Mouse (Mus musculus) intestine, embryonic 16.5 days (tissue): ENCODE data around the gene Hist3h2ba. TPM values are rescaled to one million over a fixed set of nuclear protein-coding genes. Genes with fewer than 3 reads are reported as not detected.

Source experiments
- ATAC-seq: fragments of 200-750 bp; cut with Nextera tagmentation; 2 replicates; pipeline ENCODE4 v1.8.0; 2017; ENCODE audit warnings: moderate TSS enrichment, moderate library complexity
- H3K27ac ChIP-seq: fragments of 300-500 bp; sonication (generic); 2 replicates; pipeline ENCODE4 v1.5.1; 2014; ENCODE audit warnings: mild to moderate bottlenecking, low read length
- H3K27me3 ChIP-seq: fragments of 300-500 bp; sonication (generic); replicated peaks from 2 replicates; pipeline ENCODE4 v1.6.1; 2014; ENCODE audit warnings: low read length, control low read depth, mixed read lengths; ENCODE audit not compliant: control insufficient read depth, insufficient read depth
- H3K36me3 ChIP-seq: fragments of 300-500 bp; sonication (generic); 2 replicates; pipeline ENCODE4 v1.6.1; 2014; ENCODE audit warnings: low read length, control low read depth; ENCODE audit not compliant: control insufficient read depth, insufficient read depth
- H3K4me1 ChIP-seq: fragments of 300-500 bp; sonication (generic); 2 replicates; pipeline ENCODE4 v1.6.1; 2014; ENCODE audit warnings: low read length, control low read depth, mixed read lengths; ENCODE audit not compliant: control insufficient read depth, insufficient read depth
- H3K4me2 ChIP-seq: fragments of 300-500 bp; sonication (generic); 2 replicates; pipeline ENCODE4 v1.6.1; 2014; ENCODE audit warnings: low read depth, low read length, control low read depth
- H3K4me3 ChIP-seq: fragments of 300-500 bp; sonication (generic); 2 replicates; pipeline ENCODE4 v1.5.1; 2014; ENCODE audit warnings: mild to moderate bottlenecking, low read length
- H3K9ac ChIP-seq: fragments of 300-500 bp; sonication (generic); 2 replicates; pipeline ENCODE4 v1.6.1; 2014; ENCODE audit warnings: low read depth, low read length
- H3K9me3 ChIP-seq: fragments of 300-500 bp; sonication (generic); 2 replicates; pipeline ENCODE4 v1.6.1; 2016; ENCODE audit warnings: low read length, control low read depth; ENCODE audit not compliant: control insufficient read depth
- WGBS: fragments of 180-500 bp; shearing (Covaris S2); extraction: QIAGEN DNeasy Blood & Tissue Kit; methylation state at CpG from one replicate; pipeline ENCODE4 v1.1.7; 2014; 5-methylcytosine and 5-hydroxymethylcytosine counted together
- polyA plus RNA-seq: library from polyadenylated mRNA; unstranded; fragments of >200 nt; fragmentation: Nextera tagmentation; extraction: Ambion mirVana; gene quantifications from 2 replicates; pipeline ENCODE4 v1.2.1, GENCODE M21; 2015

Hist3h2ba gene
- polyA plus RNA-seq, 1 experiment from 2014 or later, result 40.9 TPM

DNA sequence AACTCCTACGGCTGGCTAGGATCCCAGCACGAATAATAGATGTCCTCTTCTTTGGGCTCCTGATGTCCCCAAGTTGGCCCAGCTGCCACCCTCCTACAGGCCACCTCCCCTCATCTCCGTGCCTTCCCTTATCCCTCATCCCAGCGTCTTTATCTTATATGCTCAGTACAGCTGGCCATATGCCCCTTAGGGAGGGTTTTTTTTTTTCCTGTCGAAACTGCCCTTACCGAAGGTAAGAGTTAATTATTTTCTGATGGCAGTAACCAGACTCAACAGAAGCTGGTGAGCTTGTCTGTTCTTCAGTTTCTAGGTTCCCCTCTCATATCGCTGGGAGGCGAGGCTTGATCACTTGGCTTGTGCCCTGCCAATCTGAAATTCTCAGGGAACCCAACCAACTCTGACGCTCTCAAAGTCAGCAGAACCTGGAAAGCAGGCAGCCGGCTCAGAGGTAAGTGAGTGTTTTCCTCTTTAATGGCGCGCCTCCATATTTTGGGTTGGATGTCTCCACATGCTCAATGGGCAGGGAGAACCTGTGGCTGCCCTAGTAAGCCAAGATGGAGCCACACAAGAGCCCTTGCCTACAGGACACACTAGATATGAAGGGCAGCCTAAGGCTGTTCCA lies 30.9 kb upstream of the Hist3h2ba start, which contains the start of gene Btnl10:
Gene Btnl10, plus strand, starts transcription at position 164 of the 622 bp plus-strand sequence.
- no peak within 1 kb of the TSS for H3K27ac ChIP-seq
- no peak within 1 kb of the TSS for H3K9ac ChIP-seq
- no peaks in the 10 kb centered on the region for H3K27me3 ChIP-seq
- no peak within 1 kb of the TSS for H3K4me3 ChIP-seq
- H3K9me3 ChIP-seq, result no peaks in the 10 kb centered on the region
- H3K4me1 ChIP-seq, result 0 out of 2 replicates have a peak, but pooled peaks cover 3% of the 10 kb centered on the region
- no peak within 1 kb of the TSS for H3K4me2 ChIP-seq
- no peaks in the 10 kb centered on the region for H3K36me3 ChIP-seq
- no peak for ATAC-seq
- WGBS, result 81% methylated on average over 12 of the region's 12 CpGs

DNA sequence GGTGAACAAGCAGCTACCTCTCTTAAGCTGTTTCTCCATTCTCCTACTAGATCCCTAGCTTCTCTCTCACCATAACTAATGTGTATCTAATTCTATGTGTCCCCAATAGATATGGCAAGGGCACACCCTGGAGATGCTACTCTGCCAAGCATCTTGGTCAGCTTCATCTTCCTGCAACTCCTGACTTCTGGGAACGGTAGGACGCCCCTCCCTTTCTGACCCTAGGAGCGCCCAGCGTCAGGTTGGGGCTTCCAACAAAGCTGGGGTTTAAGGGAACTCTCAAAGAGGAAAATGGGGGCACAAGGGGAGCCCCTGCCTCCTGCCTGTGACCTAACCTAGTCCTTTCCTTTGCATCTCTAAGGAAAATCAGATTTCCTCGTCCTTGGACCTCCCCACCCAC lies 30.0 kb upstream of the Hist3h2ba start:
- Histone ChIP-seq H3K27me3 (no peaks in the 10 kb centered on the region), H3K9me3 (no peaks in the 10 kb centered on the region), H3K27ac (no peak overlapping the region), H3K4me3 (no peak overlapping the region), H3K4me2 (no peak overlapping the region), H3K4me1 (0 out of 2 replicates have a peak, but pooled peaks cover 3% of the 10 kb centered on the region), H3K9ac (no peak overlapping the region), H3K36me3 (no peaks in the 10 kb centered on the region)
- ATAC-seq, result no peak
- WGBS, result 69% methylated on average over 5 of the region's 5 CpGs

DNA sequence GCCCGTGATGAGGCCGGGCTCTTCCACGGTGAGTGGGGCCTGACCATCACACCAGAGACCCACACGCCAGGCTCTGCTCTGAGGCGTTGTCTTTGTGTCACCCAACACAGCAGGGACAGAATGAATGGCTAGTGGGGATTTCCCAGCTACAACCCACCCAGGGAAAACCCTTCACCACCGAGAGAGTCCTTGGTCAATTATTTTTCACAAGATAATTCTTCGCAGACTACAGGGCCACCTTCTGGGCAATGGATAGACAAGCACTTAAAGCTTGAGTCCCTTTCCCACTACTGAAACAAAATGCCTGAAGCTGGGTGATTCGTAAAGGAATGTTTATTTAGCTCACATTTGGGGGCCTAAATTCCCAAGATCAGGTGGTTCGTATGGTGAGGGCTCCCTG lies 26.3 kb upstream of the Hist3h2ba start:
- Histone ChIP-seq H3K4me2 (no peak overlapping the region), H3K9me3 (no peaks in the 10 kb centered on the region), H3K36me3 (no peaks in the 10 kb centered on the region), H3K4me1 (no peaks in the 10 kb centered on the region), H3K27me3 (no peaks in the 10 kb centered on the region), H3K9ac (no peak overlapping the region), H3K4me3 (no peak overlapping the region), H3K27ac (no peak overlapping the region)
- WGBS, result 80% methylated on average over 9 of the region's 9 CpGs
- ATAC-seq, result no peak

DNA sequence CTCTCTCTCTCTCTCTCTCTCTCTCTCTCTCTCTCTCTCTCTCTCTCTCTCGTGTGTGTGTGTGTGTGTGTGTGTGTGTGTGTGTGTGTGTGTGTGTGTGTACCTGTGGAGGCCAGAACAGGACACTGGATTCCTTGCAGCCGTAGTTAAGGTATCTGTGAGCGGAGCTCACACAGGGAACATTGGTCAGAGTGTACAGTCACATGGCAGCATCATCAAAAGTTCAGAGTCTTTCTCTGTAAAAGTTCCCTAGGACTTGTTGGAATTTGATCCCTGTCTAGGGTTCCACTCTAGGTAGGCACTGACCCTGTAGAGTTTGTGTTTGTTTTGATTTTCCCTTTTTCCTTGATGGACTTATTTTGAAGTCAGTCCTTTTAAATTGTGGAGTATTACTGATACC lies 22.1 kb upstream of the Hist3h2ba start:
- 53% methylated on average over 2 of the region's 3 CpGs for WGBS
- no peaks in the 10 kb centered on the region for H3K27me3 ChIP-seq

DNA sequence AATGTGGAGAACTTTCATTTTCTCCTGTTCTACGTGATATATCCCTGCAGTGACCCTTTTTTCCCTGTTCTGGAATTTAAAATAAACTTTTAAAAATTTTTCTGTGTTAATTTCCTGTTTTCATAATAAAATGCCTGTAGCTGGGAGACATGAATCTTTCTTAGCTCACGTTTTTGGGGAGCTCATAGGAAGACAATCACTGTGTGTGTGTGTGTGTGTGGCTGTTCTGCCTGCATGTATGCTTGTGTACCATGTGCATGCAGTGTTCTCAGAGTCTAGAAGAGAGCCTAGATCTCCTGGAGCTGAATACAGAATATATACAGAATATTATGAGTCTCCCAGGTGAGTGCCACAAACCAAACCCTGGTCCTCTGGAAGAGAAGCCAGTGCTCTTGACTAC lies 21.7 kb upstream of the Hist3h2ba start:
- Histone ChIP-seq H3K9ac (no peak overlapping the region), H3K36me3 (no peaks in the 10 kb centered on the region), H3K27me3 (no peaks in the 10 kb centered on the region), H3K9me3 (no peaks in the 10 kb centered on the region), H3K4me3 (no peak overlapping the region), H3K27ac (no peak overlapping the region), H3K4me2 (no peak overlapping the region), H3K4me1 (peaks cover 4% of the 10 kb centered on the region; the same call in 1 of the 2 replicates)
- no peak for ATAC-seq
- WGBS, result 70% methylated on average over 2 of the region's 2 CpGs

More for the DNA sequence above, 22.1 kb upstream of the Hist3h2ba start:
- peaks cover 4% of the 10 kb centered on the region; the same call in 1 of the 2 replicates for H3K4me1 ChIP-seq
- no peak overlapping the region for H3K4me2 ChIP-seq
- H3K9me3 ChIP-seq, result no peaks in the 10 kb centered on the region
- no peak overlapping the region for H3K9ac ChIP-seq
- H3K36me3 ChIP-seq, result no peaks in the 10 kb centered on the region
- H3K4me3 ChIP-seq, result no peak overlapping the region
- ATAC-seq, result peak; percentile 52; the same call in 1 of the 2 replicates
- H3K27ac ChIP-seq, result no peak overlapping the region

DNA sequence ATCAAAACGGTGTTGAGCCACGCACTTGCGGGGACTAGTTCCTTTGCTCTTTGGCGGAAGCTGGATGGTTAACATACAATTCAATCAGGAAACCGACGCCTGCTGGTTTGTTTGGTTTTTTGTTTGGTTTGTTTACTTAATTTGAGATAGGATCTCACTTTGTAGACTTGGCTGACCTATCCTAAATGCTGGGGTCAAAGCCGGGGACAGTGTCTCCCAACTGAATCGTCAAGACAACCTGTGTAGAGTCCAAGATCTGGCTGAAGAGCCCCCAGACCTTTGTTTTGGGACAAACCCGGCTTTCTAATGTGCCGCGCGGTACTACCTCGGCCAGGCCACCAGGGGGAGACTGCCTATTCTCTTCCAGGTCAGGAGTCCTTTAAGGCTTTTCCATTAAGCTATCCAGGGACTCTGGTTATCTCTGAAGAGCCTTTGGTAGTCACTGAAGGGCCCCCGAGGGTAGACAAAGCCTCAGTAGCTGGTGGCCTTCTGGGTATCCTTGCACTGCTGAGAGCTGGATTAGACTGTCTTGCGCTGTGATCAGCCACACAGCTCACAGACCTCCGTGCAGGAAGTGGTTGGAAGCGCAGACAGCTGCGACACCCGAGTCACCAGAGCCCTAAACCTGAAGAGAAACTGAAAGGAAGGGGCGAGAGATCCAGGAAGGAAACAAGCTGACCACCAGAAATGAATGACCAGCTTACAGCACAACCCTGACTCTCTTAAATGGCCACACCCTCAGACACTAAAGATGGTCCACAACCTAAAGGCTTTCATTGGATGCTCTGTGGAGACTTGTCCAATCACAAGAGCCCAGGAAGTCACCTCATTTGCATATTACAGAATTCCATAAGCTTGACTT lies 20.7 kb upstream of the Hist3h2ba start:
- peak; percentile 66 for ATAC-seq

DNA sequence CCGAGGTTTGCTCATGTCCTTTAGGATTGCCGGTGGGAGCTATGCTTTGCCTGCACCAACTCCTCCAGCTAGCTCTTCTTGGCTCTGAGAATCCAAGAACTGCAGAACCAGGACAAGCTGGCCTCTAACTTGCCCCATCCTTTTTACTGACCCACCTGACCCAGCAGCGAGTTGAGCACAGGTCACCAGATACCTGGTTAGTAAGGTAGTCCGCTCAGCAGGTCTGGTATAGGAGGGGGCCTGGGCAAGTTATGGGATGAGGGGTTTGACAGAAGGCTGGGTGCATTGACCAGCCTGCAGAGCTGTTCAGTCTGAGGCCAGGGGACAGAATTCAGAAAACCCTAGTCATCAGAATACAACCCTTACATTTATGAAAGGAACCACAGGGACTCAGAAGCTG lies 19.7 kb upstream of the Hist3h2ba start:
- ATAC-seq, result no peak
- WGBS, result 73% methylated on average over 4 of the region's 4 CpGs
- H3K9me3 ChIP-seq, result no peaks in the 10 kb centered on the region
- no peak overlapping the region for H3K4me3 ChIP-seq
- H3K4me2 ChIP-seq, result no peak overlapping the region
- no peak overlapping the region for H3K9ac ChIP-seq
- peaks cover 4% of the 10 kb centered on the region; the same call in 1 of the 2 replicates for H3K4me1 ChIP-seq
- H3K27me3 ChIP-seq, result no peaks in the 10 kb centered on the region
- H3K27ac ChIP-seq, result no peak overlapping the region
- H3K36me3 ChIP-seq, result peaks cover 13% of the 10 kb centered on the region; the same call in 1 of the 2 replicates

More for the DNA sequence above, 20.7 kb upstream of the Hist3h2ba start:
- WGBS, result 24% methylated on average over 20 of the region's 20 CpGs
- peaks cover 5% of the 10 kb centered on the region; the same call in 1 of the 2 replicates for H3K36me3 ChIP-seq
- peak overlapping the region; percentile 46; the same call in 1 of the 2 replicates for H3K9ac ChIP-seq
- H3K27ac ChIP-seq, result peak overlapping the region; percentile 53; the same call in 1 of the 2 replicates
- H3K4me1 ChIP-seq, result peaks cover 4% of the 10 kb centered on the region; the same call in 1 of the 2 replicates
- H3K27me3 ChIP-seq, result no peaks in the 10 kb centered on the region
- H3K9me3 ChIP-seq, result no peaks in the 10 kb centered on the region
- peak overlapping the region; percentile 35 for H3K4me3 ChIP-seq
- peak overlapping the region; percentile 47 for H3K4me2 ChIP-seq

DNA sequence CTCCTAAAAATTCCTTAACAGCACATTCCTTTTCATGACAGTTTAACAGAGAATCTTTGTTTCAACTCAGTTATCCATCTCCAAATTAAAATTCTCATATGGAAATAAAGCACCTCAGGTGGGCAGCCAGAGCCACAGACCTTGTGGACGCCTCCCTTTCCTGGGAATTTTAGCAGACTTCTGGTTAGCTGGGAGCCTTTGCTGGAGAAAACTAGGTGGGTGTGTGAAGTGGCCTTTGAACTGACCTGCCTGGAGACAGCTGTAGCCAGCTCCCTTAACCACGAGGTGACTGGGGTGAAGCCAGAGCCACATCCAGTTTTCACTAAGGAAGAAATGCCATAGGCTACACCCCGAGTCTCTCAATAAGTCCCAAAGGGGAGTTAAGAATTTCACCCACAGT lies 19.1 kb upstream of the Hist3h2ba start:
- 0 out of 2 replicates have a peak, but pooled peaks have one; percentile 17 for ATAC-seq
- WGBS, result 40% methylated on average over 3 of the region's 3 CpGs
- Histone ChIP-seq H3K4me3 (no peak overlapping the region), H3K27ac (no peak overlapping the region), H3K36me3 (peaks cover 13% of the 10 kb centered on the region; the same call in 1 of the 2 replicates), H3K27me3 (no peaks in the 10 kb centered on the region), H3K9ac (no peak overlapping the region), H3K4me1 (peaks cover 4% of the 10 kb centered on the region; the same call in 1 of the 2 replicates), H3K9me3 (no peaks in the 10 kb centered on the region), H3K4me2 (no peak overlapping the region)

DNA sequence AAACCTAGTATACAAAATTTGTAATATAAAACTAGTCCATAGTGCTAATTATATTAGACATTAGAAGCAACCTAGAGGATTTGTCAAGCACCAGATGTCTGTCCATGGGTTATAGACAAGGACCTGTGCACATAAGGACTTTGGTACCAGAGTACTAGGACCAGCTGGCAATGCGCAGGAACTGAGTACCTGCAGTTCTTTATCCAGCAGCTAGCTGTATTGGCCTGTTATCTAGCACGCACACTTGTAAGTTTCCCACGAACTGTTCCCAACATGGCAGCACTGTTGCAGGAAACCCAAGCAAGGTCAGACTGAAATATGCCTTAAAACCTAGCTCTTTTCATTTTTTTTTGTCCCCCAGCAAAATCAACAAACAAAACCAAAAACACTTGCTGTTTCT lies 18.5 kb upstream of the Hist3h2ba start:
- Histone ChIP-seq H3K36me3 (peaks cover 13% of the 10 kb centered on the region; the same call in 1 of the 2 replicates), H3K4me1 (peaks cover 4% of the 10 kb centered on the region; the same call in 1 of the 2 replicates), H3K9me3 (no peaks in the 10 kb centered on the region), H3K9ac (no peak overlapping the region), H3K27me3 (no peaks in the 10 kb centered on the region), H3K4me3 (no peak overlapping the region), H3K27ac (no peak overlapping the region), H3K4me2 (no peak overlapping the region)
- 85% methylated on average over 3 of the region's 3 CpGs for WGBS
- no peak for ATAC-seq
